In genomic region chr9:108996411-108996810, GRCm38 (mm10) we compare ENCODE assay signal across 19 mouse cellular contexts. TPM values are rescaled to one million over a fixed set of nuclear protein-coding genes. Genes with fewer than 3 reads are reported as not detected.
DNase-seq lines count a peak whose midpoint lies in the region; ATAC-seq and TF ChIP-seq lines count a peak whose summit lies in the region.
"Had no signal": no experiment of that assay in that cellular context is flagged by ENCODE, and none has a peak within 500 bp of the region (broad histone marks: within the 10 kb centered on the region; RNA-seq: fewer than 3 reads in every experiment).

No protein-coding gene starts in this region.

- DNase-seq in kidney, adult 18-20 months = peak; percentile 62
- no peak for DNase-seq in kidney, postnatal 0 days (ENCODE audit: low spot score)
- DNase-seq in liver, postnatal 0 days = peak; percentile 31
- DNase-seq in heart, adult 11 months = no peak
- no peak for DNase-seq in ovary, postnatal 14 days (ENCODE audit: low spot score)
- DNase-seq in frontal cortex, postnatal 14 days (ENCODE audit: low spot score in 2 of 2) = no peak
- DNase-seq: B cell, adult 2 months; cerebellum, adult 18-20 months; heart, postnatal 4 days; lung, embryonic 14.5 days had no signal

- H3K27ac ChIP-seq in kidney, embryonic 14.5 days (ENCODE audit: low read depth, low read length) = no peak overlapping the region
- H3K27ac ChIP-seq in kidney, postnatal 0 days = peak overlapping the region; percentile 57; the same call in 1 of the 2 replicates
- peak overlapping the region; percentile 71 for H3K27ac ChIP-seq in liver, postnatal 0 days (ENCODE audit: low read depth)
- H3K27ac ChIP-seq: embryonic facial prominence, embryonic 13.5 days; forebrain, embryonic 10.5 days; heart, embryonic 13.5 days; midbrain, embryonic 12.5 days had no signal

- no peak for ATAC-seq in kidney, embryonic 14.5 days (ENCODE audit: low FRiP score, low TSS enrichment)
- peak; percentile 20 for ATAC-seq in granulocyte monocyte progenitor cell, adult 5-6 weeks (replicated peaks; ENCODE audit: poor library complexity, severe bottlenecking)
- ATAC-seq in kidney, postnatal 0 days (replicated peaks; ENCODE audit: low FRiP score, low read depth) = peak; percentile 8; the same call in 1 of the 2 replicates
- no peak for ATAC-seq in liver, postnatal 0 days

- 70% methylated on average over 9 of the region's 9 CpGs for WGBS in kidney, embryonic 14.5 days
- 54% methylated on average over 9 of the region's 9 CpGs for WGBS in kidney, postnatal 0 days
- WGBS in liver, postnatal 0 days (ENCODE audit: insufficient replicate concordance) = 56% methylated on average over 9 of the region's 9 CpGs

- H3K9ac ChIP-seq in kidney, embryonic 14.5 days (ENCODE audit: low read depth, low read length) = no peak overlapping the region
- H3K9ac ChIP-seq in kidney, postnatal 0 days (ENCODE audit: low read depth, low read length) = no peak overlapping the region
- H3K9ac ChIP-seq in liver, postnatal 0 days (replicated peaks) = no peak overlapping the region
- H3K9ac ChIP-seq: heart, embryonic 13.5 days; lung, embryonic 14.5 days; midbrain, embryonic 12.5 days had no signal

- no peaks in the 10 kb centered on the region for H3K27me3 ChIP-seq in kidney, embryonic 14.5 days (ENCODE audit: control insufficient read depth, insufficient read depth, low read length)
- H3K27me3 ChIP-seq in kidney, postnatal 0 days (ENCODE audit: insufficient read depth, low read length) = no peaks in the 10 kb centered on the region
- no peaks in the 10 kb centered on the region for H3K27me3 ChIP-seq in liver, postnatal 0 days (ENCODE audit: insufficient read depth, low read length)
- H3K27me3 ChIP-seq: embryonic facial prominence, embryonic 13.5 days; heart, embryonic 13.5 days; midbrain, embryonic 12.5 days had no signal

- H3K4me2 ChIP-seq in kidney, embryonic 14.5 days (replicated peaks; ENCODE audit: low read depth, low read length) = no peak overlapping the region
- H3K4me2 ChIP-seq in kidney, postnatal 0 days (ENCODE audit: low read length) = no peak overlapping the region
- H3K4me2 ChIP-seq in liver, postnatal 0 days (ENCODE audit: low read depth, low read length) = peak overlapping the region; percentile 52
- H3K4me2 ChIP-seq: embryonic facial prominence, embryonic 13.5 days; heart, embryonic 13.5 days; lung, embryonic 14.5 days; midbrain, embryonic 12.5 days had no signal

- no peaks in the 10 kb centered on the region for H3K9me3 ChIP-seq in kidney, embryonic 14.5 days (ENCODE audit: control insufficient read depth, low read length)
- no peaks in the 10 kb centered on the region for H3K9me3 ChIP-seq in kidney, postnatal 0 days (replicated peaks; ENCODE audit: low read length)
- H3K9me3 ChIP-seq in liver, postnatal 0 days (ENCODE audit: low read length) = no peaks in the 10 kb centered on the region
- H3K9me3 ChIP-seq: embryonic facial prominence, embryonic 13.5 days; forebrain, embryonic 10.5 days; heart, embryonic 13.5 days; midbrain, embryonic 12.5 days had no signal

- H3K36me3 ChIP-seq in kidney, embryonic 14.5 days (ENCODE audit: control insufficient read depth, insufficient read depth, low read length) = no peaks in the 10 kb centered on the region
- no peaks in the 10 kb centered on the region for H3K36me3 ChIP-seq in kidney, postnatal 0 days (ENCODE audit: insufficient read depth, low read length)
- H3K36me3 ChIP-seq in liver, postnatal 0 days (replicated peaks; ENCODE audit: insufficient read depth, low read length) = no peaks in the 10 kb centered on the region
- H3K36me3 ChIP-seq: embryonic facial prominence, embryonic 13.5 days; forebrain, embryonic 10.5 days; heart, embryonic 13.5 days; midbrain, embryonic 12.5 days had no signal

- TF ChIP-seq CTCF in kidney, postnatal 0 days (IDR thresholded peaks at IDR 0.05; ENCODE audit: low read depth) = no peak
- TF ChIP-seq CTCF in liver, postnatal 0 days (IDR thresholded peaks at IDR 0.05; ENCODE audit: low read depth) = no peak

- H3K4me3 ChIP-seq in kidney, embryonic 14.5 days (ENCODE audit: low read length) = no peak overlapping the region
- H3K4me3 ChIP-seq in kidney, postnatal 0 days (replicated peaks; ENCODE audit: low read depth, low read length) = no peak overlapping the region
- no peak overlapping the region for H3K4me3 ChIP-seq in liver, postnatal 0 days (ENCODE audit: low read depth, low read length)
- H3K4me3 ChIP-seq: embryonic facial prominence, embryonic 13.5 days; forebrain, embryonic 10.5 days; heart, embryonic 13.5 days; midbrain, embryonic 12.5 days had no signal

- no peak for TF ChIP-seq EP300 in liver, postnatal 0 days (IDR thresholded peaks at IDR 0.05; ENCODE audit: low read depth)

- peaks cover 15% of the 10 kb centered on the region for H3K4me1 ChIP-seq in kidney, embryonic 14.5 days (ENCODE audit: control insufficient read depth, insufficient read depth, low read length)
- no peaks in the 10 kb centered on the region for H3K4me1 ChIP-seq in kidney, postnatal 0 days (replicated peaks; ENCODE audit: insufficient read depth, low read length)
- peaks cover 28% of the 10 kb centered on the region for H3K4me1 ChIP-seq in liver, postnatal 0 days (ENCODE audit: insufficient read depth)

RNA-seq across cellular contexts. Expression of gene Pfkfb4, which starts 4.8 kb away (rescaled TPM):
- polyA plus RNA-seq in kidney, embryonic 14.5 days (2014; fragmentation: Nextera tagmentation; extraction: Ambion mirVana) = 6.4 and 10.1 TPM in 2 replicates
- 6.9 and 8.4 TPM in 2 replicates for total RNA-seq in granulocyte monocyte progenitor cell, adult 5-6 weeks (2014; fragmentation: Nextera tagmentation)
- 6.7 and 9.5 TPM in 2 replicates for total RNA-seq in granulocyte monocyte progenitor cell, adult 5-6 weeks (2017)
- 5.8 and 7.9 TPM in 2 replicates for polyA plus RNA-seq in kidney, postnatal 0 days (2015; fragmentation: Nextera tagmentation; extraction: Ambion mirVana)
- polyA plus RNA-seq in liver, postnatal 0 days (2015; fragmentation: Nextera tagmentation; extraction: Ambion mirVana) = 3.1 and 3.8 TPM in 2 replicates

RNA-seq across cellular contexts. Expression of gene Ucn2, which starts 10.6 kb away (rescaled TPM):
- 0.24 TPM in 1 of 2 replicates, not detected in the other for polyA plus RNA-seq in kidney, embryonic 14.5 days (2014; fragmentation: Nextera tagmentation; extraction: Ambion mirVana)
- total RNA-seq in granulocyte monocyte progenitor cell, adult 5-6 weeks (2014; fragmentation: Nextera tagmentation) = 0.41 TPM in 1 of 2 replicates, not detected in the other
- not detected in 2 replicates for total RNA-seq in granulocyte monocyte progenitor cell, adult 5-6 weeks (2017)
- 0.11 TPM in 1 of 2 replicates, not detected in the other for polyA plus RNA-seq in kidney, postnatal 0 days (2015; fragmentation: Nextera tagmentation; extraction: Ambion mirVana)
- not detected in 2 replicates for polyA plus RNA-seq in liver, postnatal 0 days (2015; fragmentation: Nextera tagmentation; extraction: Ambion mirVana)
- total RNA-seq: heart, postnatal 4 days; layer of hippocampus, postnatal 25 days; neutrophil, adult 5-6 weeks had no signal
- polyA plus RNA-seq: forebrain, embryonic 10.5 days; heart, embryonic 13.5 days; limb, embryonic 11.5 days; lung, embryonic 14.5 days; midbrain, embryonic 12.5 days had no signal

RNA-seq across cellular contexts. Expression of gene Shisa5, which starts 42.0 kb away (rescaled TPM):
- polyA plus RNA-seq in kidney, embryonic 14.5 days (2014; fragmentation: Nextera tagmentation; extraction: Ambion mirVana) = 58.0 and 65.7 TPM in 2 replicates
- total RNA-seq in granulocyte monocyte progenitor cell, adult 5-6 weeks (2014; fragmentation: Nextera tagmentation) = 56.8 and 75.0 TPM in 2 replicates
- 54.4 and 80.8 TPM in 2 replicates for total RNA-seq in granulocyte monocyte progenitor cell, adult 5-6 weeks (2017)
- 122 and 123 TPM in 2 replicates for polyA plus RNA-seq in kidney, postnatal 0 days (2015; fragmentation: Nextera tagmentation; extraction: Ambion mirVana)
- 34.1 and 35.0 TPM in 2 replicates for polyA plus RNA-seq in liver, postnatal 0 days (2015; fragmentation: Nextera tagmentation; extraction: Ambion mirVana)

RNA-seq across cellular contexts. Expression of gene Col7a1, which starts 43.0 kb away (rescaled TPM):
- 3.5 and 5.4 TPM in 2 replicates for polyA plus RNA-seq in kidney, embryonic 14.5 days (2014; fragmentation: Nextera tagmentation; extraction: Ambion mirVana)
- total RNA-seq in granulocyte monocyte progenitor cell, adult 5-6 weeks (2014; fragmentation: Nextera tagmentation) = 0.21 and 2.0 TPM in 2 replicates
- total RNA-seq in granulocyte monocyte progenitor cell, adult 5-6 weeks (2017) = 0.09 TPM in 1 of 2 replicates, not detected in the other
- polyA plus RNA-seq in kidney, postnatal 0 days (2015; fragmentation: Nextera tagmentation; extraction: Ambion mirVana) = 2.9 and 3.1 TPM in 2 replicates
- polyA plus RNA-seq in liver, postnatal 0 days (2015; fragmentation: Nextera tagmentation; extraction: Ambion mirVana) = 0.05 and 0.13 TPM in 2 replicates

RNA-seq across cellular contexts. Expression of gene Uqcrc1, which starts 60.0 kb away (rescaled TPM):
- polyA plus RNA-seq in kidney, embryonic 14.5 days (2014; fragmentation: Nextera tagmentation; extraction: Ambion mirVana) = 482 and 520 TPM in 2 replicates
- 280 and 349 TPM in 2 replicates for total RNA-seq in granulocyte monocyte progenitor cell, adult 5-6 weeks (2014; fragmentation: Nextera tagmentation)
- total RNA-seq in granulocyte monocyte progenitor cell, adult 5-6 weeks (2017) = 286 and 355 TPM in 2 replicates
- polyA plus RNA-seq in kidney, postnatal 0 days (2015; fragmentation: Nextera tagmentation; extraction: Ambion mirVana) = 662 and 717 TPM in 2 replicates
- polyA plus RNA-seq in liver, postnatal 0 days (2015; fragmentation: Nextera tagmentation; extraction: Ambion mirVana) = 333 and 345 TPM in 2 replicates

Comparison
In these comparisons a context has a peak if more than half of its experiments do, and no peak if none do; other contexts are left out.
1. DNase-seq: peak in kidney, adult 18-20 months (single experiment) and liver, postnatal 0 days (single experiment); none in kidney, postnatal 0 days (single experiment), heart, adult 11 months (single experiment), ovary, postnatal 14 days (single experiment) and frontal cortex, postnatal 14 days (0 of 2).
2. ATAC-seq: peak in granulocyte monocyte progenitor cell, adult 5-6 weeks (single experiment) and kidney, postnatal 0 days (single experiment); none in kidney, embryonic 14.5 days (single experiment) and liver, postnatal 0 days (single experiment).